Mouse (Mus musculus) lung, postnatal 14 days (tissue): ENCODE data around the gene Tubgcp6.
A peak's percentile ranks its signal among the peaks of the same experiment; 100 is the strongest.

Experiments
- DNase-seq: peaks from one replicate; pipeline ENCODE4 v3.0.0; 2021

The Tubgcp6 gene

GRCm38 (mm10) chr15:89122649-89123366 is at the start of gene Tubgcp6:
TSS of gene Tubgcp6 (minus strand) at chr15:89123112.
- peak; percentile 95 for DNase-seq

GRCm38 (mm10) chr15:89172276-89172935 is 49.5 kb upstream of the Tubgcp6 start:
- no peak for DNase-seq

GRCm38 (mm10) chr15:89171526-89172051 is 48.7 kb upstream of the Tubgcp6 start:
- no peak for DNase-seq

GRCm38 (mm10) chr15:89170102-89170501 is 47.2 kb upstream of the Tubgcp6 start:
- DNase-seq, result peak; percentile 55

GRCm38 (mm10) chr15:89169431-89169830 is 46.5 kb upstream of the Tubgcp6 start:
- peak; percentile 86 for DNase-seq

- DNase-seq, result no peak
These were observed 46.0 kb upstream of the Tubgcp6 start for GRCm38 (mm10) chr15:89168922-89169321.

GRCm38 (mm10) chr15:89165478-89165877 is 42.6 kb upstream of the Tubgcp6 start:
- DNase-seq, result no peak

GRCm38 (mm10) chr15:89161397-89161796 is 38.5 kb upstream of the Tubgcp6 start:
- DNase-seq, result peak; percentile 41

GRCm38 (mm10) chr15:89158516-89158915 is 35.6 kb upstream of the Tubgcp6 start:
- DNase-seq, result no peak

GRCm38 (mm10) chr15:89157954-89158353 is 35.0 kb upstream of the Tubgcp6 start:
- DNase-seq, result peak; percentile 82

- no peak for DNase-seq
These were observed 29.4 kb upstream of the Tubgcp6 start for GRCm38 (mm10) chr15:89152312-89152711.

GRCm38 (mm10) chr15:89150041-89150390 is 27.1 kb upstream of the Tubgcp6 start:
- DNase-seq, result peak; percentile 54

- peak; percentile 46 for DNase-seq
These were observed 26.5 kb upstream of the Tubgcp6 start, which contains the start of gene Mapk11 for GRCm38 (mm10) chr15:89149271-89150040. TSS of gene Mapk11 (minus strand) at chr15:89149628.

GRCm38 (mm10) chr15:89148496-89149270 is 25.8 kb upstream of the Tubgcp6 start:
- no peak for DNase-seq

GRCm38 (mm10) chr15:89147895-89148294 is 25.0 kb upstream of the Tubgcp6 start:
- DNase-seq, result no peak

GRCm38 (mm10) chr15:89147456-89147855 is 24.5 kb upstream of the Tubgcp6 start:
- no peak for DNase-seq

- peak; percentile 41 for DNase-seq
These were observed 24.1 kb upstream of the Tubgcp6 start for GRCm38 (mm10) chr15:89147024-89147423.

GRCm38 (mm10) chr15:89146537-89146936 is 23.6 kb upstream of the Tubgcp6 start:
- peak; percentile 58 for DNase-seq

GRCm38 (mm10) chr15:89145813-89146350 is 23.0 kb upstream of the Tubgcp6 start:
- DNase-seq, result no peak

GRCm38 (mm10) chr15:89144965-89145364 is 22.1 kb upstream of the Tubgcp6 start:
- no peak for DNase-seq

- DNase-seq, result no peak
These were observed 20.2 kb upstream of the Tubgcp6 start for GRCm38 (mm10) chr15:89143134-89143533.

- DNase-seq, result no peak
These were observed 19.0 kb upstream of the Tubgcp6 start for GRCm38 (mm10) chr15:89141905-89142304.
